9 mouse cellular contexts compared by ENCODE assay signal in the genomic region with DNA sequence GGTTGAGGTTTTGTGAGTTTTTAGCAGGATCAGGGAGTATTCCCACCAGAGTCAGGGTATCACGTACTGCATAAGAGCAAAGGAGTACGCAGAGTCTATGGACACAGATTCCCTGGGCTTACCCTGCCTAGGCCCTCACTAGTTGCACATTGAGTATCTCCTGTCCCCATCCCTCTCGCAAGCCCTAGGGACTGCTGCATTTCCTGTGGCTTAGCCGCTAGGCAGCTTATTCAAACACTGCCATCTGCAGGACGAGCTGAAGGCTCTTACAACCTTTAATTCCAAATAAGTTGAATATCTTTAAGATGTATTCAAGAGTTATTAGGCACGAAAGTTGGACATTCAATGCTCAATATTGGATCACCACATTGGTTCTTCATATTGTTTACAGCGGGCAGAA.
DNase-seq lines count a peak whose midpoint lies in the region; TF ChIP-seq lines count a peak whose summit lies in the region.
"Had no signal": no experiment of that assay in that cellular context is flagged by ENCODE, and none has a peak within 500 bp of the region (broad histone marks: within the 10 kb centered on the region; RNA-seq: fewer than 3 reads in every experiment).

No protein-coding gene starts in this region.

- H3K27me3 ChIP-seq in cerebellum, adult 2 months (ENCODE audit: control insufficient read depth, insufficient read depth, low read length): no peaks in the 10 kb centered on the region; the same call in 1 of the 2 replicates
- H3K27me3 ChIP-seq: neural tube, embryonic 13.5 days had no signal

- WGBS in cerebellum, adult 2 months: 74% methylated on average over 7 of the region's 7 CpGs

- no peak for DNase-seq in cerebellum, adult 2 months
- no peak for DNase-seq in cerebellum, postnatal 36 days
- no peak for DNase-seq in layer of hippocampus, adult 2 months (ENCODE audit: low spot score in 2 of 2)
- DNase-seq in layer of hippocampus, adult 9-10 months (ENCODE audit: low spot score): no peak
- peak; percentile 16 for DNase-seq in R1 (ENCODE audit: low read depth, low spot score)
- DNase-seq in lung, postnatal 10 days: peak; percentile 25
- DNase-seq in spleen, postnatal 36 days (ENCODE audit: low spot score in 2 of 2): no peak
- DNase-seq in right cerebral cortex, adult 2 months (ENCODE audit: low spot score in 2 of 2): no peak

- H3K4me1 ChIP-seq in cerebellum, adult 2 months (ENCODE audit: control insufficient read depth, insufficient read depth, low read length): no peaks in the 10 kb centered on the region
- H3K4me1 ChIP-seq: neural tube, embryonic 13.5 days had no signal

- peak; percentile 42 for TF ChIP-seq CTCF in cerebellum, adult 2 months (IDR thresholded peaks at IDR 0.05; ENCODE audit: borderline replicate concordance, insufficient read depth, low read depth, low read length)
- TF ChIP-seq CTCF in layer of hippocampus, adult 2 months (conservative IDR thresholded peaks at IDR 0.05): peak; percentile 78

- H3K4me3 ChIP-seq in cerebellum, adult 2 months (replicated peaks; ENCODE audit: insufficient read depth, low read depth, low read length): no peak overlapping the region
- no peak overlapping the region for H3K4me3 ChIP-seq in layer of hippocampus, adult 2 months
- H3K4me3 ChIP-seq: neural tube, embryonic 13.5 days had no signal

- no peak overlapping the region for H3K27ac ChIP-seq in cerebellum, adult 2 months (ENCODE audit: insufficient read depth, low read length)
- H3K27ac ChIP-seq in layer of hippocampus, adult 2 months: peak overlapping the region; percentile 61; the same call in 1 of the 2 replicates
- H3K27ac ChIP-seq: neural tube, embryonic 13.5 days had no signal

- TF ChIP-seq POLR2A in cerebellum, adult 2 months (IDR thresholded peaks at IDR 0.05; ENCODE audit: borderline replicate concordance, insufficient read depth, low read length): no peak

Comparison
In these comparisons a context has a peak if more than half of its experiments do, and no peak if none do; other contexts are left out.
1. DNase-seq: peak in R1 (single experiment) and lung, postnatal 10 days (single experiment); none in cerebellum, adult 2 months (0 of 2), cerebellum, postnatal 36 days (0 of 2), layer of hippocampus, adult 2 months (0 of 2), layer of hippocampus, adult 9-10 months (single experiment), spleen, postnatal 36 days (0 of 2) and right cerebral cortex, adult 2 months (0 of 2).